Mouse (Mus musculus) macrophage (primary cell): ENCODE results near the gene Gna15. TPM values are rescaled to one million over a fixed set of nuclear protein-coding genes. Genes with fewer than 3 reads are reported as not detected.

ENCODE experiments used
- H3K27ac ChIP-seq: fragments of 350-480 bp; formaldehyde crosslinking; 2 replicates; pipeline ENCODE4 v1.9.0; 2021
- H3K36me3 ChIP-seq: fragments of 350-480 bp; formaldehyde crosslinking; 2 replicates; pipeline ENCODE4 v1.9.0; 2021; ENCODE audit errors: inconsistent target
- H3K4me3 ChIP-seq: fragments of 350-480 bp; formaldehyde crosslinking; 2 replicates; pipeline ENCODE4 v1.9.0; 2021; ENCODE audit errors: inconsistent target
- H3K79me2 ChIP-seq: fragments of 350-480 bp; formaldehyde crosslinking; 2 replicates; pipeline ENCODE4 v1.9.0; 2021; ENCODE audit errors: inconsistent target
- WGBS: methylation state at CpG from one replicate; pipeline ENCODE4 v1.1.7; 2026; ENCODE audit warnings: inconsistent platforms; ENCODE audit not compliant: missing documents; 5-methylcytosine and 5-hydroxymethylcytosine counted together
- polyA plus RNA-seq: library from polyadenylated mRNA; stranded (reverse); fragments of 250-400 nt; gene quantifications from 3 replicates; pipeline ENCODE4 v1.2.4, GENCODE M21; 2018; ENCODE audit warnings: inconsistent platforms

The Gna15 gene
- polyA plus RNA-seq, 1 experiment from 2014 or later: 4.6 TPM

- H3K36me3 ChIP-seq: no peaks in the 10 kb centered on the region
- H3K79me2 ChIP-seq: peaks cover 23% of the 10 kb centered on the region
- peak overlapping the region; percentile 0; the same call in 1 of the 2 replicates for H3K4me3 ChIP-seq
- H3K27ac ChIP-seq: 0 out of 2 replicates have a peak overlapping the region, but pooled peaks have one; percentile 12
- 28% methylated on average over 35 of the region's 38 CpGs for WGBS
Observed at GRCm38 (mm10) chr10:81498316-81499249, 25.4 kb downstream of the Gna15 start.

- peak overlapping the region; percentile 79 for H3K27ac ChIP-seq
- H3K36me3 ChIP-seq: peaks cover 6% of the 10 kb centered on the region; the same call in 1 of the 2 replicates
- peak overlapping the region; percentile 52 for H3K4me3 ChIP-seq
- WGBS: 7% methylated on average over 17 of the region's 17 CpGs
- peaks cover 32% of the 10 kb centered on the region for H3K79me2 ChIP-seq
Observed at GRCm38 (mm10) chr10:81497401-81498270, 26.4 kb downstream of the Gna15 start.

- H3K27ac ChIP-seq: peak overlapping the region; percentile 79
- WGBS: 0% methylated on average over 4 of the region's 4 CpGs
- peak overlapping the region; percentile 52 for H3K4me3 ChIP-seq
- H3K36me3 ChIP-seq: peaks cover 13% of the 10 kb centered on the region
- peaks cover 32% of the 10 kb centered on the region for H3K79me2 ChIP-seq
Observed at GRCm38 (mm10) chr10:81496969-81497368, 27.1 kb downstream of the Gna15 start.

- Histone ChIP-seq H3K27ac (peak within 1 kb of the TSS; percentile 79), H3K79me2 (peaks cover 32% of the 10 kb centered on the region), H3K4me3 (peak within 1 kb of the TSS; percentile 85), H3K36me3 (peaks cover 19% of the 10 kb centered on the region)
- under 1% methylated on average over 45 of the region's 45 CpGs for WGBS
Observed at GRCm38 (mm10) chr10:81496264-81496901, 27.6 kb downstream of the Gna15 start, which contains the start of gene Ncln. Gene Ncln, minus strand, starts transcription at chr10:81496392.

- H3K4me3 ChIP-seq: peak overlapping the region; percentile 85
- WGBS: 3% methylated on average over 39 of the region's 41 CpGs
- peak overlapping the region; percentile 36 for H3K27ac ChIP-seq
- H3K79me2 ChIP-seq: peaks cover 32% of the 10 kb centered on the region
- peaks cover 25% of the 10 kb centered on the region for H3K36me3 ChIP-seq
Observed at GRCm38 (mm10) chr10:81495616-81496263, 28.3 kb downstream of the Gna15 start.

GRCm38 (mm10) chr10:81495151-81495550 is 28.9 kb downstream of the Gna15 start:
- H3K27ac ChIP-seq: peak overlapping the region; percentile 36
- WGBS: 47% methylated on average over 6 of the region's 6 CpGs
- H3K36me3 ChIP-seq: peaks cover 31% of the 10 kb centered on the region

GRCm38 (mm10) chr10:81494260-81495041 is 29.6 kb downstream of the Gna15 start:
- WGBS: 51% methylated on average over 11 of the region's 11 CpGs
- Histone ChIP-seq H3K36me3 (peaks cover 38% of the 10 kb centered on the region), H3K27ac (no peak overlapping the region), H3K4me3 (peak overlapping the region; percentile 85; the same call in 1 of the 2 replicates), H3K79me2 (peaks cover 32% of the 10 kb centered on the region)

More at GRCm38 (mm10) chr10:81495151-81495550, 28.9 kb downstream of the Gna15 start:
- peaks cover 32% of the 10 kb centered on the region for H3K79me2 ChIP-seq
- H3K4me3 ChIP-seq: peak overlapping the region; percentile 85

GRCm38 (mm10) chr10:81493601-81494220 is 30.3 kb downstream of the Gna15 start:
- Histone ChIP-seq H3K27ac (no peak overlapping the region), H3K4me3 (no peak overlapping the region), H3K36me3 (peaks cover 46% of the 10 kb centered on the region), H3K79me2 (peaks cover 32% of the 10 kb centered on the region)
- WGBS: 76% methylated on average over 8 of the region's 8 CpGs

GRCm38 (mm10) chr10:81492606-81493240 is 31.3 kb downstream of the Gna15 start:
- 95% methylated on average over 11 of the region's 11 CpGs for WGBS
- H3K79me2 ChIP-seq: peaks cover 32% of the 10 kb centered on the region
- H3K36me3 ChIP-seq: peaks cover 55% of the 10 kb centered on the region

GRCm38 (mm10) chr10:81491018-81491417 is 33.0 kb downstream of the Gna15 start:
- Histone ChIP-seq H3K36me3 (peaks cover 67% of the 10 kb centered on the region), H3K4me3 (no peak overlapping the region)
- WGBS: 96% methylated on average over 9 of the region's 9 CpGs

More at GRCm38 (mm10) chr10:81492606-81493240, 31.3 kb downstream of the Gna15 start:
- no peak overlapping the region for H3K27ac ChIP-seq
- H3K4me3 ChIP-seq: no peak overlapping the region

GRCm38 (mm10) chr10:81489941-81490340 is 34.1 kb downstream of the Gna15 start:
- Histone ChIP-seq H3K4me3 (no peak overlapping the region), H3K79me2 (peaks cover 22% of the 10 kb centered on the region), H3K27ac (no peak overlapping the region), H3K36me3 (peaks cover 67% of the 10 kb centered on the region)
- 92% methylated on average over 14 of the region's 14 CpGs for WGBS

More at GRCm38 (mm10) chr10:81491018-81491417, 33.0 kb downstream of the Gna15 start:
- H3K79me2 ChIP-seq: peaks cover 32% of the 10 kb centered on the region
- H3K27ac ChIP-seq: no peak overlapping the region

- Histone ChIP-seq H3K36me3 (peaks cover 65% of the 10 kb centered on the region), H3K27ac (no peak overlapping the region), H3K79me2 (peaks cover 3% of the 10 kb centered on the region; the same call in 1 of the 2 replicates), H3K4me3 (no peak overlapping the region)
- 93% methylated on average over 6 of the region's 11 CpGs for WGBS
Observed at GRCm38 (mm10) chr10:81488081-81488480, 35.9 kb downstream of the Gna15 start.
